Mouse (Mus musculus) frontal cortex, postnatal 10 days (tissue): Measurements from ENCODE around the gene 4933405L10Rik.

ENCODE experiments used
- DNase-seq, 2 experiments: peaks; one replicate each; pipeline ENCODE4 v3.0.0; 2022; ENCODE audit warnings: low spot score in 2 of 2, mixed read lengths in 1 of 2

Gene 4933405L10Rik

DNA sequence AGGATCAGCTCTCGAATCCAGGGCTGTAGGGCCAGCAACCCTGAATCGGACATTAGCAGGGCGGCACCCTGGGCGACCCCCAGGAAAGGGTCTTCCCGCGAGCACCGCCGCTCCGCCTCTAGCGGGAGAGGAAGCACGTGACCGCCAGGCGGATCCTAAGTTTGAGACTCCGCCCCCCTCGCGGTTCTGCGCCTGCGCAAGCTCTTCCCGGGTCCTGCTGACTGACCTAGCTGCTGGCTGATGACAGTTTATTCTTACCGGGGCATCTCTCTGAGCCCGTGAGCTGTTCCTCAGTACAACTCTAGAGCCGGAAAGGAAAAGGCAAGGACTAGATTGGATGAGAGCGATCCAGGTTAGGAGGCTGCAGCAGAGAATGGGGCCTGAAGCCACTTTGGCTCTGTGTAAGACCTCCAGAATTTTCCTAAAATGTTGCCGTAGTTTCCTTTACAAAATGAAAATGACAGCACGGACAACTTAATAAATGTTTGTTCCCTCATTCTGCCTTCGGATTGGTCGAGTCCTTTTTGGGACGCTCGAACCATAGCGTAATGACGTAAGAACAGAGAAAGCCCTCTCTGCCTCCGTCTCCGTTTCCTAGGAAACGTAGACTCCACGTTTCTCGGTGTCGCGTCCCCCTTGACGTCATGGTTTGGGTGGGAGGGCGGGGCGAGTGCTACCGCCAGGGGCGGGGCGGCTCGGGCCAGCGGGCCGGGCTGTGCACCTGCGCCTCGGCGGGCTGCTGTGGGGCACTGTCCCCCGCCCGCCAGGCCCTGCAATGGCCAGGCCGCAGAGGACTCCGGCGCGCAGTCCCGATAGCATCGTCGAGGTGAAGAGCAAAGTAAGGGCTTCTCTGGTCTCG lies 6.3 kb upstream of the 4933405L10Rik start, which contains the start of the genes Acd and Pard6a:
Gene Acd (minus strand): TSS at position 137 of the 859 bp plus-strand sequence.
Gene Pard6a (plus strand): TSS at position 183 of the 859 bp plus-strand sequence.
- peak; percentile 88 to 94 for DNase-seq

DNA sequence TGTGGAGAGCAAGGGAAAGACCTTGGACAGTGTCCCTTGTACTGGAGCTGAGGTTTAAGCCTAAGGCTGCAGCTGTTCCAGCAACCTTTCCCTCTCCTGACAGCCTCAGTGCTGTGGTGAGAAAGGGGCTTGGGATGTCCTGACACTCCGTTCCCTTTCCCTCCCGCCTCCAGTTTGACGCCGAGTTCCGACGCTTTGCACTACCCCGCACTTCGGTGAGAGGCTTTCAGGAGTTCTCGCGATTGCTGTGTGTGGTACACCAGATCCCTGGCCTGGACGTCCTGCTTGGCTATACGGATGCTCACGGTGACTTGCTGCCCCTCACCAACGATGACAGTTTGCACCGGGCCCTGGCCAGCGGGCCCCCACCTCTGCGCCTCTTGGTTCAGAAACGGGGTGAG lies 5.5 kb upstream of the 4933405L10Rik start:
- DNase-seq = no peak

DNA sequence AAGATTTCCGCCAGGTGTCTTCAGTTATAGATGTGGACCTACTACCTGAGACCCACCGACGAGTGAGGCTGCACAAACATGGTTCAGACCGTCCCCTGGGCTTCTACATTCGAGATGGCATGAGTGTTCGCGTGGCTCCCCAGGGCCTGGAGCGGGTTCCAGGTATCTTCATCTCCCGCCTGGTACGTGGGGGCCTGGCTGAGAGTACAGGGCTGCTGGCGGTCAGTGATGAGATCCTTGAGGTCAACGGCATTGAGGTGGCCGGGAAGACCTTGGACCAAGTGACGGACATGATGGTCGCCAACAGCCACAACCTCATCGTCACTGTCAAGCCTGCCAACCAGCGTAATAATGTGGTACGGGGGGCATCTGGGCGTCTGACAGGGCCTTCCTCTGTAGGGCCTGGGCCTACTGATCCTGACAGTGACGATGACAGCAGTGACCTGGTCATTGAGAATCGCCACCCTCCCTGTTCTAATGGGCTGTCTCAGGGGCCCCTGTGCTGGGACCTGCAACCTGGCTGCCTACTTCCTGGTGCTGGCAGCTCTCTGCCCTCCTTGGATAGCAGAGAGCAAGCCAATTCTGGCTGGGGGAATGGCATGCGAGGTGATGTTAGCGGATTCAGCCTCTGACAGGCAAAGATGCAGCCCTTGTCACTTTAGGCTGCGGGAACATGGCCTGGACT lies 4.6 kb upstream of the 4933405L10Rik start:
- DNase-seq = no peak

DNA sequence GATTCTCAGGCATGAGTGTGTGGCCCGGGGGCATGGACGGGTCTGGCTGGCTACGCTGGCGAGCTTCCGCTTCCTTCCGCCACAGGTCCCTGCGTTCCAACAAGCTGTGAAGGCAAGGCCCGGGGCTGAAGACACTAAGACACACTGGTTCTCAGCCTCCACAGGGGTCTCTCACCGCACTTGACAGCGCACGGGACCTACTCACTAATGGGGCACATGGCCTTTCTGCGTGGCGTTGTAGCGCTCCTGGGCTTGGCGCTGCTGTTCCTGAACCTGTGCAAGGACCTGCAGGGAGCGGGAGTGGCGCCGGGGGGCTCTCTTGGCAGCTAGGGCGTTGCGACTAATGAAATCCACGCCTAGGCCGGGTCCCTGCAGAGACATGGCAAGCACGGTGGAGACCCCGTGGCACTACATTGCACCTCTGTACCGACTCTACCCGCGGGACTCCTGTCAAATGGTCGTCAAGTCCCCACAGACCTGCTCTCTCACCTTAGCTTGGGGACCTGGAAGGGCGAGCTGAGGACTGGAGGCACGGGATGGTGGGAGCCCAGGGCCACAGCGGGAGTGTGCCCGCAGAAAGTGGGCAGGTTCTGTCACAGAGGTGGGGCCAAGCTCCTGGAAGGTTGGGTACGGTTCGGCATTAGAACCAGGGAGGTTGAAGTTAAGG lies 3.2 kb upstream of the 4933405L10Rik start:
- no peak for DNase-seq

DNA sequence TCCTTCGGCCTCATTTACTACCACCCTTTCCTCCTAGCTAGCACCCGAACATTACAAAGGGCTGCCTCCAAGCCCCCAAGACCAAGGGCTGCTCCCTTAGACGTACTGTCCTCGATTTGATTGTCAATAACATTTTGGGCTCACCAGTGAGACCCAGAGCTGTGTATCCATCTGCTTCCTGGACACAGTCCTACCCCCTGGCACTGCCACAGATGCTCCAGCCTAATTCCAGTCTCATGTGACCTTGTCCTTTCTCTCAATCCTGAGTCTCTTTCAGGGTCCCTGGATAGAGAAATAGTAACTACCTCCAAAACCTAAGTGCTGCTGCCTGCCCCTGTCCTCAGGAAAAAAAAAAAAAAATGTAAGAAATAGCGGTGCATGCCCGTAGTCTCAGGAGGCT lies 2.5 kb upstream of the 4933405L10Rik start:
- DNase-seq = no peak

DNA sequence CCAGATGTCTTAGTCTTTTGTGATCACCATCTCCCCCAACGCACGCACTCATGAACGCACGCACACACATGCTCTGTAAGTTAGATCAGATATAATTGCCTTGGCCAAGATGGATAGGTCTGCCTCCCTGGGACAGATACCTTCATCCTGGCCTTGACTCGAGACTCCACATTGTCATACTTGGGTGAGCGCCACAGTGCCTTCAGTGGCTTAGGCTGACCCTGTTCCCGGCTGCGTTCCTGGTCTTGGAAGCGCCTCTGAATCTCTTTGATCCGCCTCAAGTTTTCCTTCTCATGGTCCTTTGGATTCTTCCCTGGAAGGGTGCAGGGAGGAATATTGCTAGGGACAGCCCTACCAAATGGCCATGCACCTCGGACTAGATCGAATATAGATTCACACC lies 1.0 kb upstream of the 4933405L10Rik start:
- no peak for DNase-seq

DNA sequence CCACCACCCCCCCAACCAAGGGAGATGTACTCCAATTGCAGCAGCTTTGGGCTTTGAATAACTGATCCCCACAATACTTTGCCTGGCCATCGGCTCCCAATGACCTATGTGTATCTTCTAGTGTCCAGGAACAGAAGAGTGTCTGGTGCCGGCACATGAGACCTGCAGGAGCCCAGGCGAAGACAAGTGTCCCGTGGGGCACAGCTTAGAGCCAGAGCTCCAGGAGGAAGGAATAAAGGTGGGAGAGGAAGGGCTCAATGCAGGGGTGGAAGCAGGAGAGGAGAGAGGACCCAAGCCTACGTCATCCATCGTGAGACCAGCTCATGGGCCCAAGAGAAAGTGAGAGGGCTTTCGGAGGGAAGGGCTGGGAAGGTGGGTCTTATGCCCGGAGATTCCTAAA lies 1.2 kb downstream of the 4933405L10Rik start:
- no peak for DNase-seq

DNA sequence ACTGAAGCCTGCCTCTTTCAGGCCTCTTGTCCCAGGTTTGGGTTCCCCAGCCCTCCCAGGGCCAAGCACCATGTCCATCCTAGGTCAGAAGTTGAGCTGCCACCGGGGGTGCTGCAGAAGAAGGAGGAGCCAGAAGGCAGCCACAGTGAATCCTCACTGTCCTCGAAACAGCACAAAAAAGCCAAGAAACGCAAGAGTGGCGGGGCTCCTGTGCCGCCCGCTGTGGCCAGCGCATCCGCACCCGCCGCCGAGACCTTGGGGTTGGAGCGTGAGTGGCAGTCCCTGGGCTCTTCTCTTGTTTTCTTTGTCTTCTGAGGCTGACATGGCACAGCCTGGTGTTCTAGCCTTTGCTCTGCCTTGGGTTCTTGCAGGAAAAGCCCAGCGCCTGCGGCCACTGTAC lies 1.9 kb downstream of the 4933405L10Rik start:
- DNase-seq = no peak

DNA sequence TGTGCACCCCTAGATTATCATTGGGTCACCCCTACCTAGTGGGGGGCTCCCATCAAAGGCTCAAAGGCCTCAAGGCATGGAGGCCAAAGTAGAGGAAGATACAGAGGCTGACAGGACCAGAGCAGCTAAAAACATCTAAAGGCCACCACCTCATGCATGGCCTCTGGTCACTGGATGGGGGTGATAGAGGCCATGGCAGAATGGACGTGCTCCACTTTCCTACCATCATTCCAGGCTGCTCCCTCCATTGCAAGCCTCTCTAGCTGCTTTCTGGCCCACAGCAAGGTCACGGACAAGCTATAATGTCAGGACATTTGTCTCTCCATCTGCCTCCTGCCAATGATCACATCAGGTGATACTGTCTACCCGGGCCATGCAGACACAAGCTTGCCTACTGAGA lies 4.8 kb downstream of the 4933405L10Rik start:
- no peak for DNase-seq

DNA sequence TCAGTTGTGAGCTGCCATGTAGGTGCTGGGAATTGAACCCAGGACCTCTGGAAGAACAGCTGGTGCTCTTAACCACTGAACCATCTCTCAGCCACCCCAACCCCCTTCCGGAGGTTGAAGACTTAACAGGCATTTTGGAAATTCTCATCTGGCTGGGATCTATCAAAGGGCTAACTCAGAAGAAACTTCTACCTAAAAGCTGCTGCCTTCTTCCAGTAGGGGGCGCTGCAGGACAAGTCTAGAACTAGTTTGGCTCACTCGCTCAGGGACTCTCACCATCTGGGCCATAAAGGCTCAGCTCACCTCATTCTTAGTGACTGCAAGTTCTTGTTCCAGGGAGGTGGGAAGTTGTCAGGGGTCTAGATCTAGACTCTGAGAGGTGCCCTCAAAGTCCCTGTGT lies 6.7 kb downstream of the 4933405L10Rik start:
- peak in 1 of 2 experiments; percentile 73 for DNase-seq

DNA sequence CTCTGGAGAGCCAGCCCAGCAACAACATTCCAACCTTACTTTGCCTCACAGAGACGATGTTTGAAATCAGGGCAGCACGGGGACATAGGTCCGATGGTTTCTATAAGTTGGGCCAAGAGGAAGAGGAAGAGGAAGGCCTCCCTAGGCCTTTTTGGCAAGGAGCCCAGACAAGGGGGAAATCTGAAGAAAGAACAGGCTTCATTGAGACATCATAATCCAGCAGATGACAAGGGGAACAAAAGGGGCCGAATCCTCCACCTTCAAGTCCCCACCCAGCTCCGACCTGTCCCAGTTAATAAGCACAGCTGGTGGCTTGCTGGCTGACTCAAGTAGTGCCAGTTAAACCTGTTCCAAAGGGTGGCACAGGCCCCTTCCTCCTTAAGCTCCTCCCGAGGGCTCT lies 7.6 kb downstream of the 4933405L10Rik start:
- DNase-seq = no peak

DNA sequence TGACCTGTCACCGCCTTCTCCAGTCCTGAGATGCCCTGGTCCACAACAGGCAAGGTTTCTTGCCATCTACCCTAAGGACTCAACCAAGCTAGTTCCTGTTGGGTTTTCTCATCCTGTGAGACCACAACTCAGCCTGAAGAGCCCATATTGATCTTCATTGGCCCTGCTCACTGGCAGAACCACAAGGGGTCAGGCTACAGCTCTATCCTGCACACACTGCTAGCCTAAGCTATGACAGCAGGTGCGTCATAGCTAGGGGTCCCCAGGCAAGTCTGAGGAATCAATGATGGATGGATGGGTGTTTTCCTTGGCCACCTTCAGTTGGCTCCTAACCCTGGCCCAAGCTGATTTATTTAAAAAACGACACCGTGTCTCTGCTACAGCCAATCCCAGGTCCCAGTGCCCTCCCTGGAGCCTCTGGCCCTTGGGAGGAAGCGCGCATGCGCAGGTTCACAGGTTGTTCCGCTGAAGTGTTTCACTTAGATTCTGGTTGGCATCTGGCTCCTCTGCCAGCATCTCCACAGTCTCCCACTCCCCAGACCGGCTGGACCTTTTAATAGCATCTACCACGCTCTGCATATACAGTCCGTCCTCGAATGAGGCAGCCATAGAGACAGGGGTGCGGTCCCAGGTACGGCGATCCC lies 9.0 kb downstream of the 4933405L10Rik start:
- DNase-seq = no peak

DNA sequence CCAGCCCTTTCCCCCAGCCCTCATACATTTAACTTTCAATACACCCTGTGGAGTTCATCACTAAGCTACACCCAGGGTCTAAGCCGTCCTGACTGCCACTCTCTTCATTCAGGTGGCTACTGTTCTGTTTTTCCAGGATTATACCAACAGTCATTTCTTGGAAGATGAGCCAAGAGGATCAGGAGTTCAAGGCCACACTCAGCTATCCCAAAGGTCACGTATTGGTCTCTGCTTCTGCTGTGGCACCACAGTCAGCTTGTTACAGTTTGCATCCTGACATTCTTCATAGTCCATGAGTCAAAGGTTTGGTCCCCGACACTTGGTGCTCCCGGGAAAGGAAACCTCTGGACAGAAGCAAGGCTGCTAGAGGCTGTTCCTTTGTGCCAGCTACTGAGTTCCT lies 12.2 kb downstream of the 4933405L10Rik start:
- DNase-seq = no peak

DNA sequence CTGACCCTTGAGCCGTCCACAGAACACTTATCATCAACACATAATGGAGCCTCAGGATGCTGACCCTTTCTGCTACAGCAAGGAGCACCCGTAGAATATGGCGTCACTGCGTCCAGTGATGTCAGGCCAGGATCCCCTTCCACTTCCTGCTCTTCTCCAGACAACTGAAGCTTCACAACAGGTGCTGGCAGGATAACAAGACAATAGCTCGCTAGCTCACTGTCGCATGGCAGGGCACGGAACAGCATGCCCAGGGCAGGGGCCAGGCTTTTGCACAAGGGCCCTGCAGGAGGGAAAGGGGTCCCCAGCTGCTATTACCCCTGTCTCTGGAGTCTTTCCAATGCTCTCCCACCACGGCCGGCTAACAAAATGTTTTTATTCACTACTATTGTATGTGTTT lies 15.4 kb downstream of the 4933405L10Rik start:
- no peak for DNase-seq

DNA sequence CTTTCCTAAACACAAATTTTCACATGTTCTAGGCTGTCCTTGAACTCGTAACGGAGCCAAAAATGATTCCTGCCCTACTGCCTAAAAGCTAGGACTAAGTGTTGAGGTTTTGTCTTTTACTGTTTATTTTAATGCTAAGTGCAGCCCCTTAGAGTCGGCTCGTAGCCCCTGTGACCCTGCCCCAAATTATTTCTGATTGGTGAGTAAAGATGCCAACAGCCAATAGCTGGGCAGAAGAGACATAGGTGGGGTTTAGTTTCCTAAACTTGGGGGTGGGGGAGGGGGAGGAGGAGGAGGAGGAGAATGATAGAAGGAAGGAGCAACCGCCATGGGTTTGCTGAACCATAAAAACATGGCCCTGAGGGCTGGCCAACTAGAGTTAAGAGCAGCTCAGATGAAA lies 18.3 kb downstream of the 4933405L10Rik start:
- no peak for DNase-seq

DNA sequence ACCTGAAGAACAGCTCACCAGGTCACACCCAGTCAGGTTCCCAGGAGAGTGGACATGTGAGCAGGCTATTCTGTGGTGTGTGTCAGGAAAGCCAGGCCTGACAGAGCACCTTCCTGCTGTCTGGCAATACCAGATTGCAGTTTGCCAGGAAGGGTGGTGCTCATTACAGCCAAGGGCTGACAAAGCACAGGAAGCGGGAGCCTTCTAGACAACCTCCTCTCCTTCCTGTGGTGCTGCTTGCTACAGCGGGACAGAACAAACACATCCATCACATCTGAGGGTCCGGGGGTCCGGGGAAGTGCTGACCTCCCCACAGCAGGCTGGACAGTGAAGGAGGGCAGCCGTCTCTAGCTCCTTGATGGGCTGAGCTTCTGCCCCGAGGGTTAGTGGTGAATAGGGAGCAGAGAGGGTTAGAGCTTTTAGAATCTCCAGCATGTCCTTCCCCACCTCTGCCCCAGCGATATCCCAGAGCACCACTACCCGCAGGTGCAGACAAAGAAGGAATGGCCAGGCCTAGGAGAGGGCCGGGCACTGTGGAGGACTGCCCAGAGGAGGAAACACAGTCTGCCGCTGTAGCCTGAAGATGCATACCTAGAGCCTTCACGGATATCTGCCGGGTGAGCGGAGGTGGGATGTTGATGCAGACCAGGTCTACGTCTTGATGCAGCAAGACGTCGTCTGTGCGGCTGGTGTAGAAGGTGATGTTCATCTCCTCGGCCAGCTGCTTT lies 20.1 kb downstream of the 4933405L10Rik start:
- DNase-seq = no peak

DNA sequence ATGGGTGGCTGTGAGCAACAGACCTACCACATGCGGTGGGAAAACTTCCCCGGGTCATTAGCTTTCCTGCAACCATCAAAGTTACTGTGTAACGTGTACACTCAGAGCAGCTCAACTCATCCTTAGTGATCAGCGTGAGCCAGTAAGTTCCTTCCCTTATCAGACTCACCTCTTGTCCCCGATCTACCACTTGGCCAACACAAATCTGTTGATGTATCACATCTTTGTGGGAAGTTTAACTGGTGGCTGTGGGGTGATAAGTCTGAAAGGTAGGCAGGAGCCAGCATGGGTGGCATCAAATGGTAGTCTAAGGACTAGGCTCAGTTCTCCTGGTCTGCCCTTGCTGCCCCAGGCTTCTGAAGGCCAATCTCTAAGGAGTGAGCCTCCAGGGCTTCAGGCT lies 24.7 kb downstream of the 4933405L10Rik start:
- DNase-seq = no peak

DNA sequence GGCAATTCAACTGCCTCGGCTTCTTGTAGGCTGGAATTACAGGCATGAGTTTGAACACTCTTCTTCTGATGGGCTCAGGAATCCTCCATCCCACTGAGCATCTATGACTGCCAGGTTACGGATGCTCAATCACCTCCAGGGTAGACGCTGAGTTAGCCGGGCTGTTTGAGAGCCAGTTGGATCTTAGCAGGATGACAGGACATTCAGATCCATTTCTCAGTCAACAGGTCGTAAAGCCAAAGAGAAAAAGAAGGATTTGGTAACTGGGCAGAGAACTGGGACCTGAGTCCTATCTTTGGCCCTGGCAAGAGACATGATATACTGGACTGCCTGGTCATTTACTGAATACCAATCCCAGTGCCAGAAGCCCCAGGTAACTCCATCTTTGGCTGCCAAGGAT lies 31.8 kb downstream of the 4933405L10Rik start:
- no peak for DNase-seq

DNA sequence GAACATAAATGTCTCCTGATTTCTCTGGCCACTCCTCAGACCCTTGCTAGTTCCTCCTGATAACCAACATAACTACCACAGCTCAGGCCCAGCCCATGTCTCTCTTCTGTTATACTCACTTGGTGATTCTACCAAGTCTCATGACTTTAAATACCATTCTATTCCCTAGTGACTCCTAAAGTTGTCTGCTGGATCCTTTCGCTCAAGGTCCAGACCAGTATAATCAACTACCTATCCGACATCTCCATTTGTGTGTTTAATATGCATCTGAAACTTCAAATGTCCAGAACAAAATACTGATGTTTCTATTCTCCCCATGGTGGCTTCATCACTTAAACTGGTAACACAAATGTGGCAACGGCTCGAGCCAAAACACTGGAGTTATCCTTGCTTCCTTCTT lies 35.8 kb downstream of the 4933405L10Rik start:
- no peak for DNase-seq

DNA sequence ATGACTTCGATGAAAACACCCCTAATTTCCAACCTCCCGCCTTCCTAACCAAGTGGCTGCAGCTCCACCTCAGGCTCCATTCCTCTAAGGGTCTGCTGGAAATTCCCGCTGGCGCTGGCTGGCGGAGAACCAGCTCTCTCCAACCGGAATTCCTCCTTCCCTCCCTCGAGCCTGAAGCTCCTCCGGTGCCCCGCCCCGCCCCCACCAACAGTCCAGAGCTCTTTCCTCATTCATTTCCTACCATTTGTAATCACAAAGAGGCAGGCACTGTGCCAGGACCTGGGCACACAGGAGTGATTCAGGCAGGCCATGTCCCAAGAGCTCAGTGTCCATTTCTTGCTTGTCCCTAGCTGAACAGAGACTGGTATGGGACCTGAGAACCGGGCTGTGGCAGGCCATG lies 43.2 kb downstream of the 4933405L10Rik start:
- peak; percentile 32 to 40 for DNase-seq

DNA sequence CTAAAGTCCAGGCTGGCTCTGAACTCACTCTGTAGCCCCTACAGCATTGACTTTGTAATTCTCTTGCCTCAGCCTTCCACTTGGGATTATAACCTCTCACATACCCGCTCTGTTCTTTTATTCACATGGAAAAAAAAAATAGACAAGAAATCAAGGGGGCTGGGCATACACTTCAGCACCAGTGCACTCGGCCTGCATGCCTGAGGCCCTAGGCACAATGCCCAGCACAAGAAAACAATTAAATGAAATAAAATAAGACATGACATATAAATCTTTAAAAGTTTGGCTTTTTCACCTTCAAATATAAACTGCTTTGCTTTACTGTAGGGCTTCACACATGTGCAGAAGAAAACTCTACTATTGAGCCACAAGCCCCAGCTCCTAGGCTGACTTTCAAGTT lies 46.5 kb downstream of the 4933405L10Rik start:
- DNase-seq = no peak
